Mouse (Mus musculus): ENCODE data around the gene Gatb. TPM values are rescaled to one million over a fixed set of nuclear protein-coding genes. Genes with fewer than 3 reads are reported as not detected.
"Not testable (repeated sequence)": the region's sequence is repeated elsewhere in the genome, so short reads cannot be mapped to it uniquely, and the experiment has no call there.

Gene Gatb
- total RNA-seq (2021): 10 to 100 TPM; 17.4 to 21.4 TPM
- long read RNA-seq, experiment 1, transcript Gatb-204 (13 exons, 3,469 nt): major isoform, 35 of 48 reads
- long read RNA-seq, experiment 1, partial matches to known transcripts: 3 of 48 reads
- long read RNA-seq, experiment 1, other reads (novel, unspliced or antisense): 10 of 48 reads
- long read RNA-seq, experiment 2, transcript Gatb-204 (13 exons, 3,469 nt): major isoform, 22 of 32 reads
- long read RNA-seq, experiment 2, partial matches to known transcripts: 0 of 32 reads
- long read RNA-seq, experiment 2, other reads (novel, unspliced or antisense): 10 of 32 reads

DNA sequence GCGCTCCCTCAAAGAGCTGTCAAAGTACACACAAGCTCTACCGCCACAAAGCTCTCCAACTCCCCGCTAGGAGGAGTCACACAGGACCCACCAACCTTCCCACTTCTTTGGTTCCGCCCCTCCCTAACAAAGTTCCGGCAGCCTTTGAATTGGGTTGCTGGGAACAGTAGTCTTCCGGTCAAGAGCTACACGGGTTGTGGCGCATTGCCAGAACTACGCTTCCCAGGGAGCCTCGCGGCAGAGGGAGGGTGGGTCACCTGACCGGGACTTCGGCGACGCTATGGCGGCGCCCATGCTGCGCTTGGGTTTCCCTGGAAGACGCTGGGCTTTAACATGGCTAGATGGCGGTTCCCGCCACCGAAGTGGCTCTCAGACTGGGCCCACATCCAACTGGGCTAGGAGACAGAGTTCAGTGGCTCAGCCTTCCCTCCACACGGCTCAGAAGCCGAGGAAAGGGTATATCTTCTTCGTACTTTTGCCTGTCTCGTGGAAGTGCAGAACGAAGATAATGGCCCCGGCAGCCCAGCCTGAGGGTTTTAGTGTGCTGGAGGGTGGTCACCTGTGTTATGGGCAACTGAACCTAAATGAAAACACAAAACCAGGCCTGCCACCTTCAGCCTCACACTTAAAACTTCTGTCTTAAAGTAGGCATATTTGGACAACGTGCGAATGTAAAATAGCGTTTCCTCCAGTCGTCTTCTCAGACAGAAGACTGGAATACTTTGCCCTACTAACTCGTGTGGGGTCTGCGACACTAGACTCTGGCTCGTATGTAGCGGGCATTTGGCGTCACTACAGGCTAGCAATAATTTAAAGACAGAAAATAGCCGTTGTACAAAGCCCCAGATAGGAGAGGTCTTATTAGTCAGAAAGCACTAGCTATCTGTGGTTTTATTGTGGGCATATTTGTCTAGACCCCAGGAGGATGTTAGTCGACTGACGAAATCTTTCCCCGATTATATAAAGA is at the start of gene Gatb:
Gene Gatb (plus strand): TSS at position 256 of the 967 bp plus-strand sequence.
- DNase-seq (ENCODE audit: low spot score in 2 of 2): peak; percentile 100

- peak in 1 of 2 experiments; percentile 61 for DNase-seq (ENCODE audit: low spot score in 2 of 2)
These were observed 43.2 kb upstream of the Gatb start for GRCm38 (mm10) chr3:85530601-85531161.

GRCm38 (mm10) chr3:85532376-85532775 is 41.5 kb upstream of the Gatb start:
- DNase-seq (ENCODE audit: low spot score in 2 of 2): no peak

GRCm38 (mm10) chr3:85535042-85535441 is 38.9 kb upstream of the Gatb start:
- DNase-seq (ENCODE audit: low spot score in 2 of 2): no peak

GRCm38 (mm10) chr3:85535621-85536520 is 38.0 kb upstream of the Gatb start:
- DNase-seq (ENCODE audit: low spot score in 2 of 2): no peak

DNA sequence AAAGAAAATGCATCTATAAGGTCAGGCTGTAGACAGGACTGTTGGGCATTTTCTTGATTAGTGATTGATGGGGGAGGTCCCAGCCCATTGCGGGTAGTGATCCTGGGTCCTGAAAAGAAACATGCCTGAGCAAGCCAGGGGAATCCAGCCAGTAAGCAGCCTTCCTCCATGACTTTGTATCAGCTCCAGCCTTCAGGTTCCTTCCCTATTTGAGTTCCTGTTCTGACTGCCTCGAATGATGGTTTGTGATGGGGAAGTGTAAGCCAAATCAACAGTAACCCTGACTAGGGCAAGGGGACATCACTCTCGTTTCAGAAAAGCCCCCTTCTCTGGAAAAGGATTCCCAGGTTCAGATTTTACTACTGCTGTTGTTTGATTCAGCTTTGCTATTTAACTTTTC is 31.2 kb upstream of the Gatb start:
- DNase-seq (ENCODE audit: low spot score in 2 of 2): no peak

GRCm38 (mm10) chr3:85543652-85544051 is 30.3 kb upstream of the Gatb start:
- no peak for DNase-seq (ENCODE audit: low spot score in 2 of 2)

- no peak for DNase-seq (ENCODE audit: low spot score in 2 of 2)
These were observed 23.6 kb upstream of the Gatb start for GRCm38 (mm10) chr3:85550312-85550711.

- no peak for DNase-seq (ENCODE audit: low spot score in 2 of 2)
These were observed 22.6 kb upstream of the Gatb start for GRCm38 (mm10) chr3:85551352-85551751.

- DNase-seq (ENCODE audit: low spot score in 2 of 2): no peak
These were observed 20.1 kb upstream of the Gatb start for GRCm38 (mm10) chr3:85553731-85554277.

DNA sequence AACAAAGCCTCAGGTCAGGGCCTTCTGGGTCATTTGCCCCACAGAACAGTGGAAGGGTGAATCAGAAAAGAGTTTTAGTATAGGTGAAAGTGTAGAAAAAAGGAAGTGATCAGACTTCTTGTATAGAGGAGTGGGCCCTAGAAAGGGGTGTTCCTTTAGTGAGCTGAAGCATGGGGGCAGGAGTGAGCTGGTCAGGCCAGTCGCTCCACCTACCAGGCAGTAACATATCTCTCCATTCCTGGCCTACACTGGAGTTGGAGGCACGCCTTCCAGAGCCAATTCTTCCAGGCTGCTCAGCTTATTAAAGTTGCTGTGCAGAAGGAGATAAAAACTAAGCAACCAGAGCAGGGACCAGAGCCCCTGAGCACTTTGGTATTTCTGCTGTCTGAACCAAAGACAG is 9.3 kb upstream of the Gatb start:
- DNase-seq (ENCODE audit: low spot score in 2 of 2): no peak

GRCm38 (mm10) chr3:85571276-85571675 is 2.6 kb upstream of the Gatb start:
- peak; percentile 68 for DNase-seq (ENCODE audit: low spot score in 2 of 2)

DNA sequence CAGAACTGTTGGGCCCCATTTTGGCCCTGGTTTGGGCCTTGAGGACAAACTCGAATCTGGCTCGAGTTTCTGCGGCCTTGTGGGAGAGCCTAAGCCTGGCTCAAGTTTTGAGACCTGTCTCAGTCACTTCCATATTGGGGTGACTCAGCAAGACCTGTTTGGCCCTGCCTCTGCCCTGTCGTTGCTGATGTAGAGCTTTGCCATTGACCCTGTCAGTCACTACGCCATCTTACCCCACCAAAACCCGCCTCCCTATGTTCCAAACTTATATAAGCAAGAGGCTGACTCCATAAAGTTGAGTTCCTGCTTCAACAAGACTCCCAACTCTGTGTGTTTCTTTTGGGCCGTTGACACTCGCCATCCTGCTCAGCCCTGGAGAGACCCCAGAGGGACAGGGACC is 1.4 kb upstream of the Gatb start:
- DNase-seq (ENCODE audit: low spot score in 2 of 2): not testable (repeated sequence)

GRCm38 (mm10) chr3:85573216-85573863 is 579 bp upstream of the Gatb start:
- DNase-seq (ENCODE audit: low spot score in 2 of 2): no peak

GRCm38 (mm10) chr3:85582726-85583125 is 8.8 kb downstream of the Gatb start:
- DNase-seq (ENCODE audit: low spot score in 2 of 2): no peak

GRCm38 (mm10) chr3:85583194-85583593 is 9.3 kb downstream of the Gatb start:
- peak in 1 of 2 experiments; percentile 13 for DNase-seq (ENCODE audit: low spot score in 2 of 2)

GRCm38 (mm10) chr3:85584966-85585365 is 11.0 kb downstream of the Gatb start:
- DNase-seq (ENCODE audit: low spot score in 2 of 2): no peak

GRCm38 (mm10) chr3:85588701-85589100 is 14.8 kb downstream of the Gatb start:
- DNase-seq (ENCODE audit: low spot score in 2 of 2): no peak

- DNase-seq (ENCODE audit: low spot score in 2 of 2): peak in 1 of 2 experiments; percentile 16
These were observed 16.3 kb downstream of the Gatb start for GRCm38 (mm10) chr3:85590090-85590754.
